Mouse (Mus musculus) macrophage (primary cell): Measurements from ENCODE around the gene Wasl. TPM values are rescaled to one million over a fixed set of nuclear protein-coding genes. Genes with fewer than 3 reads are reported as not detected.

Source experiments
- H3K27ac ChIP-seq: fragments of 350-480 bp; formaldehyde crosslinking; 2 replicates; pipeline ENCODE4 v1.9.0; 2021
- H3K36me3 ChIP-seq: fragments of 350-480 bp; formaldehyde crosslinking; 2 replicates; pipeline ENCODE4 v1.9.0; 2021; ENCODE audit errors: inconsistent target
- H3K4me3 ChIP-seq: fragments of 350-480 bp; formaldehyde crosslinking; 2 replicates; pipeline ENCODE4 v1.9.0; 2021; ENCODE audit errors: inconsistent target
- H3K79me2 ChIP-seq: fragments of 350-480 bp; formaldehyde crosslinking; 2 replicates; pipeline ENCODE4 v1.9.0; 2021; ENCODE audit errors: inconsistent target
- WGBS: methylation state at CpG from one replicate; pipeline ENCODE4 v1.1.7; 2026; ENCODE audit warnings: inconsistent platforms; ENCODE audit not compliant: missing documents; 5-methylcytosine and 5-hydroxymethylcytosine counted together
- polyA plus RNA-seq: library from polyadenylated mRNA; stranded (reverse); fragments of 250-400 nt; gene quantifications from 3 replicates; pipeline ENCODE4 v1.2.4, GENCODE M21; 2018; ENCODE audit warnings: inconsistent platforms

Gene Wasl
- polyA plus RNA-seq, 1 experiment from 2014 or later, result 15.8 TPM

DNA sequence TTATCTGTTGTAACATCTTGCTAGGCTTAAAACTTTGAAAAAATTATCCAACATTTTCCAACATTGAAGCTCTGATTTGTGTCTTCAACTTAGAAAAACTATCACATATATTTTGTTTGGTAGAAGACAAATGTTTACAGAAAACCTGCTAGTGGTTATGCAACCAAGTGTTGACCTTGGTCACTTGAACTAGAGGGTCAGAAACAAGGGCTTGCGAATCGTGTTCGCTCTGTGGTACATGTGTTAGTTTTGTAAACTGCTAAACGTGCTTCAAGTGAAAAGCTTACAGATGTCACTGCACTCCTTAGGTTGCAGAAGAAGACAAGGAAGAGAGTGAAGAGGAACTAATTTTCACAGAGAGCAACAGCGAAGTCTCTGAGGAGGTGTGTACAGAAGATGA, 61.8 kb downstream of the Wasl start:
- no peak overlapping the region for H3K27ac ChIP-seq
- WGBS, result 89% methylated on average over 5 of the region's 5 CpGs
- H3K36me3 ChIP-seq, result no peaks in the 10 kb centered on the region
- H3K4me3 ChIP-seq, result no peak overlapping the region
- no peaks in the 10 kb centered on the region for H3K79me2 ChIP-seq

DNA sequence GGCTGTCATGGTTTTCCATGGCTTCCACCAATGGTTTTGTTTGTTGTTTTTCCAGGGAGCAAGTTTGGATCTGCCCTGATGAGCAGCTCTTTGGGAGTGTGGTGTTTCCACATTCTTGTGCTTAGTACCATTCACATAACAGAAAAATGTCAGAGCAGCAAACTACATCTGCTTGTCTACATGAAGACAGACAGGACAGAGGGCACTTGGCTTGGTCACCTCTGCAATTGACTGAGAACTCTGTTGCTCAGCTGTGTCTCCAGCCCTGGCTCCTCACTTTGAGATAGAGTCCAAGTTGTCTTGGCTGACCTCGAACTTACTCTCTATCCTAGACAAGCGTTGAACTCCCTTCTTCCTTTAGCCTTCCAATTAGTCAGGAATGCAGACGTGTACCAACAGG, 62.5 kb downstream of the Wasl start:
- 89% methylated on average over 3 of the region's 3 CpGs for WGBS
- Histone ChIP-seq H3K27ac (no peak overlapping the region), H3K36me3 (no peaks in the 10 kb centered on the region), H3K79me2 (no peaks in the 10 kb centered on the region), H3K4me3 (no peak overlapping the region)

DNA sequence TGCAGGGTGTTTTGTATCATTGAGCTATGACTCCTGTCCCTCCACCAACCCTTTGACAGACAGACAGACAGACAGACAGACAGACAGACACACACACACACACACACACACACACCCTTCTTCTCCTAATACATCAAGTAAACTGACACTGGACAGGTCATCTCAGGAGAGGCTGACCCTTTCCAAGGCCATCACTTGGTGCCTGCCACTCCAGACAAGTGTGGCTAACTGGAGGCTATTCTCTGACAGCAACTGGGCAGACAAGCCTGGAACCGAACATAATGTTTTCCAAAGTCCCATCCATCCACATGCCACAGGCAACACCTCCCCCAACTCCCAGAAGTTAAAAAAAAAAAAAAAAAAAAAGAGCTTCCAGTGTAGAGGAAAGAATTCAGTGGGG, 63.1 kb downstream of the Wasl start:
- H3K4me3 ChIP-seq, result no peak overlapping the region
- WGBS, result 83% methylated on average over 1 of the region's 1 CpGs
- H3K36me3 ChIP-seq, result no peaks in the 10 kb centered on the region
- H3K27ac ChIP-seq, result no peak overlapping the region
- H3K79me2 ChIP-seq, result no peaks in the 10 kb centered on the region

DNA sequence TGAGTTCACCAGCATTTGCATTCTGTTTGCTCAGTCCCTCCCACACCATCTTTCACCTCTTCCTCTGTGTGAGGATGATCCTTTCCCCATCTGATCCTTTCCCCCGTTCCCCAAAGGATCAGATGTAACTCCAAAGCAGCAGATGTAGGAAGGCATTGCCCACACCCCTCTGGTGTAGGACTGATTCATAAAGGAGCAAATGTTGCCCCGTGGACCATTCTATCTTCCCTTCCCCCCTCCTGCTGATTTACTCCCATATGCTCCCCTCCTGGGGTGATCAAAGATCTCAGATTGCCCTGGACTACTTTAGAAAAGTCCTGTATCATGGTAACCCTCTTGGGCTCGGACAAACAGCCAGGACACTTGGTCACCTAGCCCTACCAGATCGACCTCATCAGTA, 64.1 kb downstream of the Wasl start:
- no peak overlapping the region for H3K4me3 ChIP-seq
- WGBS, result 80% methylated on average over 4 of the region's 4 CpGs
- H3K36me3 ChIP-seq, result no peaks in the 10 kb centered on the region
- no peak overlapping the region for H3K27ac ChIP-seq
- no peaks in the 10 kb centered on the region for H3K79me2 ChIP-seq

DNA sequence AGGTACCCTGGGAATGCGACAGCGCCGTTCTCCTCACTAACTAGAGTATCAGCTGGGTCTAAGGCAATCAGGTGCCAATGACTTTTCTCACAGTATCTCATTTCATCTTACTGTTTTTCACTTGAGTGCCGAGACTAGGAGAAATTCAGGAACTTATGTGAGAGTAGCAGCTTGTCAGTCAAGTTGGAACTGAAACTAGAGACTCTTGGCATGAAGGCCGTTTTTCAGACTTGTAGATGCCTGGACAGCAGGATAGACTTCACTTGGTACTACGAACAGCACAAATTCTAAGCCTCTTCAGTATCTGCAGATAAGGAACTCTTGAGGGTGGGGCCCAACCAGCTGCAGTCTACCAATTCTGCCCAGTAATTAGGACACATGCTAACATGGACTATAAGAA, 64.7 kb downstream of the Wasl start:
- WGBS, result 71% methylated on average over 6 of the region's 6 CpGs
- no peak overlapping the region for H3K4me3 ChIP-seq
- H3K27ac ChIP-seq, result no peak overlapping the region
- H3K36me3 ChIP-seq, result no peaks in the 10 kb centered on the region
- H3K79me2 ChIP-seq, result no peaks in the 10 kb centered on the region

DNA sequence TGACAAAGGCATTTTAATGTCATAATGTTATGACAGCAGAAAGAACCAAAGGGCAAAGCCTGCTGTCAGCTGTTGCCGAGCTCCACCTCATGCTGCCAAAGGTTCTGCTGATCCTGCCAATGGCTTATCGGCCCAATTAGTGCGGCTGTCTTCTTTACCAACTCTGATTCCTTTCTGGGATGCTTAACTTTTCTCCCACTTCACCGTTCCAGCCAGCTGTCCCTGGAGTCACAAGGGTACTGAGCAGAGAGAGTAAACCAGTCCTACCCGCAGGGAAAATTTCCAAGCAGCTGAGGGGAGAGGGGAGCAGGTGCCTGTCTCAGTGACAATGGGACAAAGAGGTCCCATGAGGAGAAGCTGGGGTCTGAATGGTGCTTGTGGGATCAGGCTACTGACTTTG, 65.2 kb downstream of the Wasl start:
- H3K4me3 ChIP-seq, result no peak overlapping the region
- no peaks in the 10 kb centered on the region for H3K36me3 ChIP-seq
- WGBS, result 89% methylated on average over 5 of the region's 5 CpGs
- H3K79me2 ChIP-seq, result no peaks in the 10 kb centered on the region
- no peak overlapping the region for H3K27ac ChIP-seq

DNA sequence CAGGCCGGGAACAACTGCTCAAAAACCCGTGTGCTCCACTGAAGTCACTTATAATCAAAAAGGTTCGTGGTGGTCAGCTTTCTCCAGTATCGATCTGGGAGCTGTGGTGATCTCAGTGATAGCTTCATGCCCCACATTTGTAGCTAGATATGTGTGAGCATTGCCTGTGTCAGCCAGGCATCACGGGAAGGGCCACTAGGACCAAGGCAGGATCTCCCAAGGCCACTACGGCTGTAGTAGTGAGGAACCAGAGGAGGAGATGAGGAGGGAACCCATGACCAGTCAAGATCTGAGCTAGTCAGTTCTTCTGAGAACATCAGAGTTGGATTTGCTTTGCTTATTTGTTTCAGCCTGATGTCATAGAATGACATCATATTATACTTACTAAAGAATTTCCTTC, 65.6 kb downstream of the Wasl start:
- WGBS, result 91% methylated on average over 6 of the region's 6 CpGs
- no peak overlapping the region for H3K27ac ChIP-seq

DNA sequence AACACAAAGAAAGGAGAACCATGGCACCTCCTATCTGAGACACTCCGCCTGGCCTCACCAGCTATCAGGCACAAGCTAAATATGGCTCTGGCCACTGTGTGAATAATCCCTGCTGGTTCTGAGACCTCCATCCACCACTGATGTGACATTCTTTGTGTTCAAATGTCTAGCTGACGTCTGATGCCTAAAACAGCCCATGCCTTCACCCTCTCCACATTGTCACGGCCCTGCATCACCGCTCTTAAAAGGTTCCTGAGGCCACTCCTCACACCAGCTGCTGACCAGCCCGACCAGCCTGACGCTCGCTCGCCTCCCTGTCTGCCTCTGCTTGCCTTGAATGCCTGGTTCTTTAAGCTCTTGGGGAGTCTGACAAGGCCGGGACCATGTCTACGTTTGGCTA, 67.3 kb downstream of the Wasl start, which contains the start of gene Lmod2:
Lmod2 (plus strand) TSS at position 263 of the 400 bp plus-strand sequence.
- 89% methylated on average over 10 of the region's 10 CpGs for WGBS
- no peak within 1 kb of the TSS for H3K4me3 ChIP-seq
- no peak within 1 kb of the TSS for H3K27ac ChIP-seq

More for the DNA sequence above, 65.6 kb downstream of the Wasl start:
- H3K79me2 ChIP-seq, result no peaks in the 10 kb centered on the region
- H3K36me3 ChIP-seq, result no peaks in the 10 kb centered on the region
- no peak overlapping the region for H3K4me3 ChIP-seq

DNA sequence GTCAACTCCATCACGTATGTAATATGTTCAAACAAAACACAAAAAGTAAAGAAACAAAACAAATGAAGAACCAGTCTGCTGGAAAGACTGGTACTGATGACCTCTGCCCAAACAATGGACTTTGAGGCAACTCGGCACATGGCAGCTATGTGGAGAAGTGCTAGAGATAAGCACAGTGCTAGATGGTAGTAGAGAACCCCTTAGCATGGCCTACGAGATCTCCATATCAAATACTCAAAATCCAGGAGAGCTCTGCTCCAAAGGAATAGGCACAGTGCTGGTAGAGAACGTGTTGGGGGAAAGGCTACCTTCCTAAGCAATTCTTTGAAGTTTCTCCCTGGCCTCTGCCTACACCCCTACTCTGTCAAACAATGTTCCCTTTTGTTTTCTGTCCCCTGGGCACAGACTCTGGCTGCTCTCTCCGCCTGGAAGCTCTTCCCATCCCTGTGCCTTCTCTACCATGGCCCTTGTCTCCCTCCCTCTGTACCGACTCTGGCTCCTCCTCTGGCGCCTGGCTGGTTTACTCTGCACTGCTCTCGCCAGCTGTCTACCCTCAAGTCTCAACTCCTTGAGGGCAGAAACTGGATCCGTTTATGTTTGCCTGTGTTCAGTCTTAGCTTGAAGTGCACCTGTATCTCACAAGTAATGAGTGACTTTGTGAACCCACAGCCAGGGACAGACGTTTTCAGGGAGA, 73.1 kb downstream of the Wasl start:
- no peak overlapping the region for H3K4me3 ChIP-seq
- H3K36me3 ChIP-seq, result no peaks in the 10 kb centered on the region
- no peaks in the 10 kb centered on the region for H3K79me2 ChIP-seq
- 83% methylated on average over 10 of the region's 10 CpGs for WGBS
- no peak overlapping the region for H3K27ac ChIP-seq

More for the DNA sequence above, 67.3 kb downstream of the Wasl start, which contains the start of gene Lmod2:
- H3K36me3 ChIP-seq, result no peaks in the 10 kb centered on the region
- no peaks in the 10 kb centered on the region for H3K79me2 ChIP-seq

DNA sequence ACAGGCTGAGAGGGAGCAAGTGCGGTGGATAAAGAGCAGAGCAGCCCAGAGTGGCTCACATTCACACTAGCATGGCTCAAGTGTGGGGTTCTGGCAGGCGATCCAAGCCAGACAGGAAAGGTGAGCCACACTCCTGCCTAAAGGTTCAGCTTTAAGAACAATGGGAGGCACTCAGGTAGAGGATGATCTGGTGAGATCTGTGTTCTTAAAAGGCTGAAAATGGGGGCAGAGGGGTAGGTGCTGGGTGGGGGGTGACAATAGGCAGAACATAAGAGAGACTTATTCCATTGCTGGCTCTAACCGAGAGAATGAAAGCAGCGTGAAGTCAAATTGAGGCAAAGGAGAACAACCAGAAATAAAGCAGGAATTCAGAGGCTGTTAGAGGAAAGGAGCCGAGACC, 74.5 kb downstream of the Wasl start:
- WGBS, result 96% methylated on average over 5 of the region's 5 CpGs
- Histone ChIP-seq H3K79me2 (no peaks in the 10 kb centered on the region), H3K4me3 (no peak overlapping the region), H3K36me3 (no peaks in the 10 kb centered on the region), H3K27ac (no peak overlapping the region)

DNA sequence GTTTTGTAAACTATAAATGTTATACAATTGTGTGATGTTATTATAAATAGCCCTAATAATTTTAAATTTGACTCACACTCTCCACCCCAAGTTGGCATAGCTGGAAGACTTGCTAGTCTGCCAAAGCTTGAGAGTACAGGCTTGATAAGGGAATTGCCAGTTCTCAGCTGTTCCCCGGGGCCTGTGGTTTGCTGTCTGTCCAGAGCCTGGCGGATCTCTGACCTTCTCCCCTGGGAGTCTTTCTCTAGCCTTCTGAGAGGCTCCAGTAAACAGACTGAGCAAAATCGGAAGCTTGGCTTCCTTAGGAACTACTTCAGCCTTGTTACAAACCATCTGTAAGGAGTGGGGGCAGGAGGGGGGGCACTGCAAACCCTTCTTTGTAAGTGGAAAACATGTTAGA, 77.9 kb downstream of the Wasl start:
- no peaks in the 10 kb centered on the region for H3K79me2 ChIP-seq
- no peak overlapping the region for H3K27ac ChIP-seq
- WGBS, result 42% methylated on average over 3 of the region's 3 CpGs
- H3K36me3 ChIP-seq, result no peaks in the 10 kb centered on the region
- H3K4me3 ChIP-seq, result no peak overlapping the region

DNA sequence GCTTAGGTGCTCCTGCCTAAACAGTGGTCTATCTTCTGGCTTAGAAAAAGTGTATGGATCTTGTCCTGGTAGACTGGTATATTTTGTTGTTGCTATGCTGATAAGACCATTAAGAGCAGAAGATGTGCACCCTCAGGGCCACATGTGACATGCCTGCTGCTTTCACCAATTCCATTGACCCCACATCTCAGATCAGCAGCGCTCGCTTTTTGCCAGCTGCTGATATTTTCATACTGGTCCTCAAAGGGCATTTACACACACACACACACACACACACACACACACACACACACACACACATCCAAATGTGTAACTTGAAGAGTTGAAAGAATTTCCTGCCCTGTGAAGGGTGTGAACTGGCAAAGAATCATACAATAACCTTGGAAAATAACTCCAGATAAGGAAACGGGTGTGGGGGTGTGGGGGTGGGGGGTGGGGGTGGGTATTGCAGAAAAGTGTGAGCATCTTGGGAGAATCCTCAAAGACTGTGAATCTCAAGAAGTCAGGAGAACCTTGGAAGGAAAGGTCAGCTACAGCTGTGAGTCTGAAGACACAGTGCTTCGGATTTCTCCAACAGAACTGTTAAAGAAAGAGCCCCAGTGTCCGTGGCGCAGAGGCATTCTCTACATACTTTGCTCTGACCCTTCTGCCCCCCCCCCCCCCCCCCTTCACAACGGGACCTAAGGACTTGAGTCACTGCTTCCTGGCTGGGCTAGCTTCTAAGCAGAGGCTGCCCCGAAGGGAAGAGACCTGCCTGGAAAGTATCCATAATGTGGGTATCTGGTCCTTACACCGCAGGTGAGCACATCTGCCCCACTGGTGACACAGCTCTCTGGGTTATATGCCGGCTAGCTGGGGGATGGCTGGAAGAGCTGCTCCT, 79.1 kb downstream of the Wasl start:
- no peak overlapping the region for H3K4me3 ChIP-seq
- 64% methylated on average over 6 of the region's 10 CpGs for WGBS
- no peaks in the 10 kb centered on the region for H3K36me3 ChIP-seq
- no peaks in the 10 kb centered on the region for H3K79me2 ChIP-seq
- no peak overlapping the region for H3K27ac ChIP-seq

DNA sequence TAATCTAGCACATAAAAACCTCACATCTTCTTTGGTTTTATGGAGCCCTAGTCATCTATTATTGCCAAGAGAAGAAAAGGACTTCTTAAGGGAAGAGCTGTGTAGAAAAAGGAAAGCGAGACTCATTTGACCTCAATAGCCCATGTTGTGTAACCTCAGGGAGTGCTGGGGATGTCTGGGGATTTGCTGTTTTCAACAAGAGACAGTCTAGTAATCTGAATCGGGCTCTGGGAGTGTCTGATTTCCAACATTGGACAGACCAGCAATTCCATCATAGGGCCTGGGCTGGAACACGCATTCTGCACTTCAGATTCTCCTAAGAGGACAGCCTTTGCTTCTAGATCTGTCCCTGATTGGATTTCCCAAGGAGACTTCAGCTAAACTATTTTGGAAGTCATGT, 81.4 kb downstream of the Wasl start:
- Histone ChIP-seq H3K27ac (no peak overlapping the region), H3K36me3 (no peaks in the 10 kb centered on the region), H3K4me3 (no peak overlapping the region), H3K79me2 (no peaks in the 10 kb centered on the region)
- 87% methylated on average over 3 of the region's 3 CpGs for WGBS

DNA sequence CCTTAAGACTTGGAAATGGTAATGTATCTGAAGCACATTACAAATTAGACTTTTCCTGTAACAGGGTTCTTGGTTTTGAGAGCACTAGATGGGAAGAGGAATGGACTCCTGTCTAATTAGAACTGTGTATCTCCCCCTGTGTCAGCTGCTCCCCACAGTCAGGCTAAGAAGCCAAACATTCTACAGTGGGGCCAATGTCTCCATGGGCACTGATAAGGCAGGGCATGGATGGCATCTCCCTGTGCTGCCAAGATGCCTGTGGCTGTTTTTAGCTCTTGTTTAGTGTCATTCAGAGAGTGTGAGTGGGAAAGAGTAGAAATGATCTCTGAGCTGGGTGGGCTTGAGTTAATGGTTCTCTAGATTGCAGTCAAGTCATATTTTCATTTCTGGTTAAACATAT, 91.5 kb downstream of the Wasl start:
- Histone ChIP-seq H3K27ac (no peak overlapping the region), H3K36me3 (no peaks in the 10 kb centered on the region), H3K4me3 (no peak overlapping the region), H3K79me2 (no peaks in the 10 kb centered on the region)

DNA sequence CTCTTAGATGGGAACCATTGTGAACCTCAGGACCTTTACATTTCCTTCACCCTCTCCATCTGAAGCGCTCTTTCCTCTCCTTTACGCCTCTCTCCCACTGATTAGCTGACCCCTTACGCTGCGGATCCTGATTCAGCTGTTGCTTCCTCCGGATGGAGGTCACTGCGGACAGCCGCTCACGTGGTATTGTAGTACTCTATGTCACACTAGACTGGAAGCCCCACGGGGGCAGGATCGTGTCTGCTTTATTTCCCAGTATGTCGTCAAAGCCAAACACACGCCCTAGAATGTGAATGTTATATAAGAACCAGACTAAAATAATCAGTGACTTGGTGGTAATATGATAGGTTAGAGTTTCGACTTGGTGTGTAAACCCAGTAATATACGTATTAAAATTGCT, 92.4 kb downstream of the Wasl start:
- Histone ChIP-seq H3K4me3 (no peak overlapping the region), H3K79me2 (no peaks in the 10 kb centered on the region), H3K27ac (no peak overlapping the region), H3K36me3 (no peaks in the 10 kb centered on the region)
- WGBS, result 92% methylated on average over 14 of the region's 14 CpGs
